Mouse (Mus musculus) neural tube, embryonic 15.5 days (tissue): ENCODE results near the gene Polr2h. TPM values are rescaled to one million over a fixed set of nuclear protein-coding genes. Genes with fewer than 3 reads are reported as not detected.
A peak's percentile ranks its signal among the peaks of the same experiment; 100 is the strongest.

ENCODE experiments used
- ATAC-seq: fragments of 200-750 bp; cut with Nextera tagmentation; 2 replicates; pipeline ENCODE4 v1.8.0; 2017; ENCODE audit warnings: mild to moderate bottlenecking, moderate TSS enrichment, moderate library complexity; ENCODE audit not compliant: low FRiP score
- H3K27ac ChIP-seq: fragments of 300-500 bp; sonication (generic); replicated peaks from 2 replicates; pipeline ENCODE4 v1.5.1; 2015; ENCODE audit warnings: mild to moderate bottlenecking, inconsistent platforms
- H3K27me3 ChIP-seq: fragments of 300-500 bp; sonication (generic); replicated peaks from 2 replicates; pipeline ENCODE4 v1.6.1; 2015; ENCODE audit warnings: inconsistent platforms
- H3K36me3 ChIP-seq: fragments of 300-500 bp; sonication (generic); 2 replicates; pipeline ENCODE4 v1.6.1; 2015; ENCODE audit warnings: inconsistent platforms
- H3K4me1 ChIP-seq: fragments of 300-500 bp; sonication (generic); 2 replicates; pipeline ENCODE4 v1.6.1; 2015; ENCODE audit warnings: inconsistent platforms
- H3K4me2 ChIP-seq: fragments of 300-500 bp; sonication (generic); 2 replicates; pipeline ENCODE4 v1.6.1; 2015; ENCODE audit warnings: inconsistent platforms, mild to moderate bottlenecking, moderate library complexity
- H3K4me3 ChIP-seq: fragments of 300-500 bp; sonication (generic); replicated peaks from 2 replicates; pipeline ENCODE4 v1.5.1; 2015; ENCODE audit warnings: mild to moderate bottlenecking, inconsistent platforms
- H3K9ac ChIP-seq: fragments of 300-500 bp; sonication (generic); replicated peaks from 2 replicates; pipeline ENCODE4 v1.6.1; 2015; ENCODE audit warnings: mild to moderate bottlenecking, inconsistent platforms
- H3K9me3 ChIP-seq: fragments of 300-500 bp; sonication (generic); replicated peaks from 2 replicates; pipeline ENCODE4 v1.6.1; 2016; ENCODE audit warnings: inconsistent platforms
- WGBS: fragments of 180-500 bp; shearing (Covaris S2); methylation state at CpG from one replicate; pipeline ENCODE4 v1.1.7; 2015; ENCODE audit warnings: mixed read lengths; 5-methylcytosine and 5-hydroxymethylcytosine counted together
- polyA plus RNA-seq: library from polyadenylated mRNA; unstranded; fragments of >200 nt; fragmentation: Nextera tagmentation; extraction: Ambion mirVana; gene quantifications from 2 replicates; pipeline ENCODE4 v1.2.1, GENCODE M21; 2015

Gene Polr2h
- polyA plus RNA-seq, 1 experiment from 2014 or later, result 90.9 TPM

DNA sequence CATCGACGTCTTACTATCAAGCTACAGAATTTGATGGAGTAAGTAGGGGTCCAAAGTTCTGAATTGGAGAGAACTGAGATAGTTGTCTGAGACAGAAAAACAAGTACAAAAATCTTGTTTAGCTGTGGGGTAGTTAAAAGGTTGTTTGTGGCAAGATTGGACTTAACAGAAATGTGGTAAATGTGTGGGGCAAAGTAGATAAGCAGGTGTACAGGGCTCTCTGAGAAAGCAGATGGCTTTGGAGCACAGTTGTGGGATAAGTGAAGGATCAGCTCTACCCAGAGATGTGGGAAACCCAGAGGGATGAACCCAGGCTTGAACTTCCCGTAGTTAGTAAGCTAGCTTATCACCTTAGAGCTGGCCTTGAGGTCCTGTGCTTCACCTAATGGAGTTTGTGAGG is 26.7 kb upstream of the Polr2h start:
- Histone ChIP-seq H3K4me1 (peaks cover 33% of the 10 kb centered on the region), H3K4me3 (no peak overlapping the region), H3K9ac (no peak overlapping the region), H3K4me2 (no peak overlapping the region), H3K27me3 (no peaks in the 10 kb centered on the region), H3K9me3 (no peaks in the 10 kb centered on the region), H3K27ac (no peak overlapping the region), H3K36me3 (peaks cover 64% of the 10 kb centered on the region)
- 87% methylated on average over 3 of the region's 3 CpGs for WGBS
- no peak for ATAC-seq

DNA sequence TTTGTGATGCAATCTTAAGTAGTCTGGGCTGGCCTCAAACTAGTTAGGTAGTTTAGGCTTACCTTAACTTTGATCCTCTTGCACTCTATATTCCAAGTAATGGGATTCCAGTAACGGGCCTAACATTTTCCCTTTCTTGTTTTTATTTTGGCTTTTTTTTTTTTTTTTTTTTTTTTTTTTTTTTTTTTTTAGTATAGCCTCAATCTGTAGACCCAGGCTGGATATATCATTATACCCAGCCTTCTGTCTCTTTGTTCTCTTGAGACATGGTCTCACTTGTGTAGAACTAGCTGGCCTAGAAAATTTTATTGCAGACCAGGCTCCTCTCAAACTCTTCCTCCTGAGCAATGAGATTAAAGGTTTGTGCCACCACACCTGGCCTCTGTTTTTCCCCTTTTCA is 25.8 kb upstream of the Polr2h start:
- ATAC-seq, result no peak
- no peak overlapping the region for H3K4me3 ChIP-seq
- no peak overlapping the region for H3K27ac ChIP-seq
- peaks cover 55% of the 10 kb centered on the region for H3K36me3 ChIP-seq
- peaks cover 41% of the 10 kb centered on the region for H3K4me1 ChIP-seq
- no peaks in the 10 kb centered on the region for H3K27me3 ChIP-seq
- 88% methylated on average over 1 of the region's 1 CpGs for WGBS
- no peaks in the 10 kb centered on the region for H3K9me3 ChIP-seq
- no peak overlapping the region for H3K4me2 ChIP-seq
- H3K9ac ChIP-seq, result no peak overlapping the region

DNA sequence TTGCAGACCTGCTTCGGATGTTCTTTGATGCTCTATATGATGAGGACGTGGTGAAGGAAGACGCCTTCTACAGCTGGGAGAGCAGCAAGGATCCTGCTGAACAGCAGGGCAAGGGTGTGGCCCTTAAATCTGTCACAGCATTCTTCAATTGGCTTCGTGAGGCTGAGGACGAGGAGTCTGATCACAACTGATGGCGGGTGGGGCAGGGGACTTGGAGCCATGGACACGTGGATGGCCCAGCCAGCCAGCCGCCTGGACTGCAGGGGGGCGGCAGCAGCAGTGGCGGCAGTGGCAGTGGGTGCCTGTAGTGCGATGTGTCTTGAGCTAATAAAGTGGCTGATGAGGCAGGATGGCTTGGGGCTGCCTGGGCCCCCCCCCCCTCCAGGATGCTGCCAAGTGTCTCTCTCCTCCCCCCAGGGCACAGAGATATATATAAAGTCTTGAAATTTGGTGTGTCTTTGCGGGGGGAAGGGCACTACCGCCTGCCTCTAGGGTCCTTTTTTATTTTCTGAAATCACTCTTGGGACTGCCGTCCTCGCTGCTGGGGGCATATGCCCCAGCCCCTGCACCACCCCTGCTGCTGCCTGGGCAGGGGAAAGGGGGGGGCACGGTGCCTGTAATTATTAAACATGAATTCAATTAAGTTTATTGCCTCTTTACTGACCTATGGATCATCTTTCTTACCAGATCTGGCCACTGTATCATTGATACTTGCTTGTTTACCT is 25.1 kb upstream of the Polr2h start:
- Histone ChIP-seq H3K9ac (peak overlapping the region; percentile 82), H3K27ac (peak overlapping the region; percentile 98), H3K4me3 (peak overlapping the region; percentile 71), H3K27me3 (no peaks in the 10 kb centered on the region), H3K4me1 (peaks cover 47% of the 10 kb centered on the region), H3K36me3 (peaks cover 48% of the 10 kb centered on the region), H3K9me3 (no peaks in the 10 kb centered on the region), H3K4me2 (peak overlapping the region; percentile 88)
- 31% methylated on average over 16 of the region's 16 CpGs for WGBS
- no peak for ATAC-seq

DNA sequence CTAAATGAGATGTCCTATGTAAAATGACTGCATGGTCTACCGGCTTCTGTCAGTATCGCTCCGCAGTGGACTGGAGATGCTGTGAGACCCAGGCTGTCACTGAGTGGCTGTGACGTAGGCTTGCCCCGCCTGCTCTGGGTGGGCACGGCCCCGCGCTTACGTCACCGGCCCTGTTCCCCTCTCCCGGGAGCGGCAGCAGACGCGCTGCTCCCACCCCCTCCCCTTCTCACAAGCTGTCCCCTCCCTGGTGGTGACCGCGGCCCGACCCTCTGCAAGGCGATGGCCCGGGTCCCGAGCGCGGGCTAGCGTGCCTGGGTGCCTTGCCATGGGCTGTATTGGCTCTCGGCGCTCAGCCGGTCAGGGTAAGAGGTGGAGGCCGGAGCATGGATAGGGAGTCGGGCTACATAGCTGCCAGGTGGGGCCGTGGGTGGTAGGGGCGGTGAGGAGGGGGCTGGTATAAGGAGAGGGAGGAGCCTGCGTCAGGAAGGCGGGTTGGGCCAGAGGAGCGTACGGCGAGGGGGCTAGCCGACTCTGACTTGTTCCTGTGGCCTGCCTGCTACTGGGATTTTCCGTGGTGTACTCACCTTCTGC is 24.3 kb upstream of the Polr2h start, which contains the start of gene Fam131a:
Gene Fam131a (plus strand): TSS at position 131 of the 591 bp plus-strand sequence.
- Histone ChIP-seq H3K36me3 (peaks cover 40% of the 10 kb centered on the region), H3K9ac (peak within 1 kb of the TSS; percentile 82), H3K4me1 (peaks cover 48% of the 10 kb centered on the region), H3K4me2 (peak within 1 kb of the TSS; percentile 88), H3K27me3 (no peaks in the 10 kb centered on the region), H3K4me3 (peak within 1 kb of the TSS; percentile 71), H3K9me3 (no peaks in the 10 kb centered on the region), H3K27ac (peak within 1 kb of the TSS; percentile 98)
- ATAC-seq, result peak; percentile 94
- under 1% methylated on average over 37 of the region's 37 CpGs for WGBS

DNA sequence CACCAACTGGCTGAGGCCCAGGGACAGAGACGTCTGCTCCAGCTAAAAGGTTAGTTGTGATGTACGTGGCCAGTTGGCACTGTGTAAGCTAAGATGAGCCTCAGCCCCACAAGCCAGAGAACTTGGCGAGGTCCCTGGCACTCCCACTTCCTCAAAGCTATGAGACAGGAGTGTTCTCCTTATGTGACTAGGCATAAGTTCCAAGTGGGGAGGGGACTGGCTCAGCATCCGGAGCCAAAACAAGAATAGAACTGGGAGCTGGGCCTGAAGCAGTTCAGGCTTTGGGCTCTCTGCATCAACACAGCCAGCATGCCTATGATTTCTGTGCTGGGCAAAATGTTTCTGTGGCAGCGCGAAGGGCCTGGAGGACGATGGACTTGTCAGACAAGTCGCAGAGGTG is 22.7 kb upstream of the Polr2h start:
- peaks cover 37% of the 10 kb centered on the region for H3K36me3 ChIP-seq
- H3K27ac ChIP-seq, result peak overlapping the region; percentile 79
- no peaks in the 10 kb centered on the region for H3K9me3 ChIP-seq
- peak overlapping the region; percentile 80 for H3K4me2 ChIP-seq
- no peak for ATAC-seq
- no peaks in the 10 kb centered on the region for H3K27me3 ChIP-seq
- no peak overlapping the region for H3K9ac ChIP-seq
- WGBS, result 70% methylated on average over 8 of the region's 8 CpGs
- H3K4me1 ChIP-seq, result peaks cover 48% of the 10 kb centered on the region
- peak overlapping the region; percentile 46; the same call in 1 of the 2 replicates for H3K4me3 ChIP-seq

DNA sequence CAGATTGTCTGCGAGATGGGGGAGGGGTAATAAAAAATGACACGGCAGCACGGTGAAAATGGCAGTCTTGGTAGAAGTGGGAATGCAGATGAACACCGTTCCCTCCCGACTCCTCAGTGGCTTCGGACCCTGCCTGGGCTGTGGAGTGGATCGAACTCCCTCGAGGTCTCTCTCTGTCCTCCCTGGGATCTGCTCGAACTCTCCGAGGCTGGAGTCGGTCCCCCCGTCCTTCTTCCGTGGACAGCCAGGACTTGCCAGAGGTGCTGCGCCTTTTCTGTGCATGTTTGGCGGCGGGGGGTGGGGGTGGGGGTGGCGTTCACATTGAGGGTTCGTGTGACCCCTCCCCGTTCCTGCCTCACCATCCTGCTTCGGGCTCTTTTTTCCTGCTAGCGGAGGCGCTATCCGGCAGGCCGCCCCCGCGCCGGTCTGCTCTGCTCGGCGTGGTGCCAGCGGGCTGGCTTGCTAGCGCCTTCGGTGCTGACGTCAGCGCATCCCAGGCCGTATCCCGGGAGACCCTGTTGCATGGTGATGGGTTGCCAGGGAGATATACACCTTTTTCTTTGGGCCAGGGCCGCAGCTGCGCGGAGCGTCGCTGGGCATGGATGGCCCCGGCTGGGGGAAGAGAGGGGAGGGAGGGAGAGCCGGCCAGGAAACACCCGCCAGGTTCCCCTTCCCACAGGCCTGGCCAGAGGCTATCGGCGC is 21.7 kb upstream of the Polr2h start:
- peak overlapping the region; percentile 79 for H3K27ac ChIP-seq
- H3K36me3 ChIP-seq, result peaks cover 33% of the 10 kb centered on the region
- H3K4me1 ChIP-seq, result peaks cover 53% of the 10 kb centered on the region
- no peaks in the 10 kb centered on the region for H3K27me3 ChIP-seq
- H3K4me2 ChIP-seq, result peak overlapping the region; percentile 80
- peak; percentile 75 for ATAC-seq
- WGBS, result 1% methylated on average over 45 of the region's 46 CpGs
- H3K9ac ChIP-seq, result peak overlapping the region; percentile 64
- no peaks in the 10 kb centered on the region for H3K9me3 ChIP-seq
- H3K4me3 ChIP-seq, result peak overlapping the region; percentile 46

DNA sequence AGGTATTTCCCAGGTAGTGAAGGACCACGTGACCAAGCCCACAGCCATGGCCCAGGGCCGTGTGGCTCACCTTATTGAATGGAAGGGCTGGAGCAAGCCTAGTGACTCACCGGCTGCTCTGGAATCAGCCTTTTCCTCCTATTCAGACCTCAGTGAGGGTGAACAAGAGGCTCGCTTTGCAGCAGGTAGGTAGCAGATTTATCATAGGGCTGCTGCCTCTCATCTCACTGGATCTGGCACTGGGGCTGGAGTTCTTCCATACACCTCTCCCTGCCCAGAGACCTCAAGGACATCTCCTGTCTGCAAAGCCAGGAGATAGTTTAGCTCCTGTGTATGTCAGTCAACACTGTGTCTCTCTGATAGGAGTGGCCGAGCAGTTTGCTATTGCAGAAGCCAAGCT is 18.2 kb upstream of the Polr2h start:
- WGBS, result 86% methylated on average over 5 of the region's 5 CpGs
- Histone ChIP-seq H3K4me2 (no peak overlapping the region), H3K27me3 (no peaks in the 10 kb centered on the region), H3K9ac (no peak overlapping the region), H3K36me3 (peaks cover 31% of the 10 kb centered on the region), H3K27ac (no peak overlapping the region), H3K4me3 (no peak overlapping the region), H3K9me3 (no peaks in the 10 kb centered on the region), H3K4me1 (peaks cover 53% of the 10 kb centered on the region)
- ATAC-seq, result no peak

DNA sequence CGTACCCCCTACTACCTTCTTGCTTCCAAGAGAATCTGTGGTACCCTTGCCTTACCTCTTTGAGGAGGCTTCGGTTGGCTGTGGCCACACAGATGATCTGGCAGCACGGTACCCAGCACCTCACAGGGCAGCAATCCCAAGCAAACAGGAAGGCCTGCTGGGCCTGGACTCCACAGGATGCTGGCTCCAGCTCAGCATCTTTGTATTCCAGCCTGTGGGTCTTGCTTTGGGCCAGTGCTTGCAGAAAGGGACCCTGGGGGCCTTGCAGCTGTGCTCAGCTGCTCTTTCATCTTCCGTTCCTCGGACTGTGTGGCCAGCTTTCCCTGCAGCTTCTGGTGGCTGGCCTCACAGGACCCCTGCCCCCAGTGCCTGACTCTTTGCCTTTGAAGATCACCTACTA is 17.4 kb upstream of the Polr2h start:
- no peaks in the 10 kb centered on the region for H3K9me3 ChIP-seq
- 37% methylated on average over 5 of the region's 5 CpGs for WGBS
- ATAC-seq, result no peak
- peaks cover 33% of the 10 kb centered on the region for H3K36me3 ChIP-seq
- H3K27me3 ChIP-seq, result no peaks in the 10 kb centered on the region
- no peak overlapping the region for H3K27ac ChIP-seq
- H3K4me1 ChIP-seq, result peaks cover 45% of the 10 kb centered on the region
- H3K4me3 ChIP-seq, result no peak overlapping the region
- H3K9ac ChIP-seq, result no peak overlapping the region
- H3K4me2 ChIP-seq, result no peak overlapping the region

DNA sequence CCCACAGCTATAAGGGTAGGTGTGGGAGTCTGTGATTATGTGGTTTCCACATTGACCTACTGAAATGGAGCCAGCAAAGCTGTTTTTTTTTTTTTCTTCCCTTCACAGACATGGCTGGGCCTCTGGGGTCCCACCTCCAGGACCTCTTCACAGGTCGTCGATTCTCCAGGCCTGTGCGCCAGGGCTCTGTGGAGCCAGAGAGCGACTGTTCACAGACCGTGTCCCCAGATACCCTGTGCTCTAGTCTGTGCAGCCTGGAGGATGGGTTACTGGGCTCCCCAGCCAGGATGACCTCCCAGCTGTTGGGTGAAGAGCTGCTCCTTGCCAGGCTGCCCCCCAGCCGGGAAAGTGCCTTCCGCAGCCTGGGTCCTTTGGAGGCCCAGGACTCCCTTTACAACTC is 16.1 kb upstream of the Polr2h start:
- Histone ChIP-seq H3K9me3 (no peaks in the 10 kb centered on the region), H3K4me2 (no peak overlapping the region), H3K9ac (no peak overlapping the region), H3K36me3 (peaks cover 42% of the 10 kb centered on the region), H3K27ac (no peak overlapping the region), H3K27me3 (no peaks in the 10 kb centered on the region), H3K4me1 (peaks cover 33% of the 10 kb centered on the region), H3K4me3 (no peak overlapping the region)
- no peak for ATAC-seq
- 43% methylated on average over 7 of the region's 7 CpGs for WGBS

DNA sequence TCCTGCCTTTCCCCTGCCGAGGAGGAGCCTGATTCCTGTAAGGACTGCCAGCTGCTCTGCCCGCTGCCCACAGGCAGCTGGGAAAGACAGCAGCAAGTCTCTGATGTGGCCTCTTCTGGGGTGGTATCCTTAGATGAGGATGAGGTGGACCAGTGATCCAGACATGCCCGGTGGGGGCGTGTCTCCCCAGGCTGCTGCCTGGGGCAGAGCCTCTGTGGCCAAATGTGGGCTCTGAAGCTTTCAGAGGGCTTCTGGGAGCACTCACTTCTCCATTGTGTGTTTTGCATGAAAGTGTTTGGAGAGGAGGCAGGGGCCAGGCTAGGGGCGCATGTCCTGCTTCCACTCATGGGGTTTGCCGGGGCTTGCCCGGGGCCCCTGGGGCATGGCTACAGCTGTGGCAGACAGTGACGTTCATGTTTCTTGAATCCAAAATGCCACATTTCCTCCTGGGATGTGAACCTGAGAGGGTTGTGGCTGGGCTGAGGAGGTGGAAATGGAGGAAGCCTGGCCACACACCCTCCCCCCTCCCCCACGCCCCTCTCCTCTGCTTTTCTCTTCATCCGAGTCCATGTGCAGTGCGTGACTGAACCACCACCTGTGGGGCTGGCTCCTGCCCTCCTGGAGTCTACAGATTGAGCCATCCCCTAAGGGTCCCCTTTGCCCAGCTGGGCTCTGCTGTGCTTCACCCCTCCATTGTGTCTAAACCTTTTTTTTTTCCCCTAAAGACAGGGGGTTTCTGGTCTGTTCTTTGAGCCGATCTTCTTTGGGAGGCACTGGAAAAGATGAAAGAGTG is 15.5 kb upstream of the Polr2h start:
- 11% methylated on average over 12 of the region's 12 CpGs for WGBS
- Histone ChIP-seq H3K4me3 (no peak overlapping the region), H3K27me3 (no peaks in the 10 kb centered on the region), H3K4me1 (peaks cover 28% of the 10 kb centered on the region), H3K27ac (peak overlapping the region; percentile 60), H3K9ac (no peak overlapping the region), H3K4me2 (no peak overlapping the region), H3K9me3 (no peaks in the 10 kb centered on the region), H3K36me3 (peaks cover 48% of the 10 kb centered on the region)
- 0 out of 2 replicates have a peak, but pooled peaks have one; percentile 16 for ATAC-seq

DNA sequence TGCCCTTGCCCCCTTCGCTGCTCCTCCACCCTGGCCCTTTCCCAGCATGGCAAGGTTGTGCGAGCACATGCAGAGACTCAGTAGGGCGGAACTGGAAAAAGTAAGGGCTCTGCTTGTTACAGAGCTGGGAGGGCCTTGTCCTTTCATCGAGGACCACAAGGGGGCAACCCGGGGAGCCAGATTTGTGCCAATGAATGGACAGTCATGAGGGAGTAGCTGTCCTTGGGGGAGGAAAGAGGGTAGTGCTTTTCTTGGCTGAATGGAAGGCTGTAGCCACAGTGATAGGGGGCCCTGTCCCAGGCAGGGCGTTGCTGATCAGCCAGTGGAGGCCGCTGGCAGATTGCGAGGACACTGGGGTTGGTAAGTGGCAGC is 15.0 kb upstream of the Polr2h start:
- Histone ChIP-seq H3K36me3 (peaks cover 53% of the 10 kb centered on the region), H3K9ac (0 out of 2 replicates have a peak overlapping the region, but pooled peaks have one; percentile 23), H3K27me3 (no peaks in the 10 kb centered on the region), H3K4me1 (peaks cover 23% of the 10 kb centered on the region), H3K27ac (peak overlapping the region; percentile 60), H3K9me3 (no peaks in the 10 kb centered on the region), H3K4me3 (no peak overlapping the region), H3K4me2 (no peak overlapping the region)
- peak; percentile 52; the same call in 1 of the 2 replicates for ATAC-seq
- 7% methylated on average over 8 of the region's 8 CpGs for WGBS
